Mouse (Mus musculus): ENCODE results near the gene Cdk5rap3. TPM values are rescaled to one million over a fixed set of nuclear protein-coding genes. Genes with fewer than 3 reads are reported as not detected.

The Cdk5rap3 gene
- polyA plus RNA-seq, 1 experiment from 2014 or later: 81.2 TPM

DNA sequence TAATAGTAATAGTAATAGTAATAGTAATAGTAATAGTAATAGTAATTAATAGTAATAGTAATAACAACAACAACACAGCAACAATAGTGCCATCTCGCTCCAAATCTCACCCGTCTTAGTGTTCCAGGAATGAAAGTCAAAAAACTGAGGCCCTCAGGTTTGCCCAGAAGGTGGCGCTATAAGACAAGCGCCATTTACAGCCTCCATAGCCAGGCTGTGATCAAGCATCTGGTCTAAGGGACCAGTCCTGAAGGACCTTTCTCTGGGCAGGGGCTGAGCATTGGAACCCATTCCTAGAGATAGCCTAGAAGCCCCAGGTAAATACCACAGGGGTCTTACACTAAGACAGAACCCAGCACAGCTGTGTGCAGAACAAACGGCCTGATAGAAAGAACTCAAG, 49.1 kb downstream of the Cdk5rap3 start:
- Histone ChIP-seq H3K4me2 (ENCODE audit: low read length) (no peak overlapping the region), H3K27ac (ENCODE audit: low read depth, low read length) (no peak overlapping the region), H3K4me3 (ENCODE audit: low read length) (no peak overlapping the region), H3K9ac (ENCODE audit: low read depth, low read length) (no peak overlapping the region), H3K27me3 (replicated peaks; ENCODE audit: control insufficient read depth, insufficient read depth, low read length) (no peaks in the 10 kb centered on the region), H3K36me3 (ENCODE audit: control insufficient read depth, insufficient read depth, low read length) (no peaks in the 10 kb centered on the region), H3K4me1 (ENCODE audit: control insufficient read depth, insufficient read depth, low read depth, low read length) (peaks cover 17% of the 10 kb centered on the region), H3K9me3 (ENCODE audit: control insufficient read depth, low read length) (no peaks in the 10 kb centered on the region)
- 7% methylated on average over 5 of the region's 5 CpGs for WGBS
- peak; percentile 55 for ATAC-seq

DNA sequence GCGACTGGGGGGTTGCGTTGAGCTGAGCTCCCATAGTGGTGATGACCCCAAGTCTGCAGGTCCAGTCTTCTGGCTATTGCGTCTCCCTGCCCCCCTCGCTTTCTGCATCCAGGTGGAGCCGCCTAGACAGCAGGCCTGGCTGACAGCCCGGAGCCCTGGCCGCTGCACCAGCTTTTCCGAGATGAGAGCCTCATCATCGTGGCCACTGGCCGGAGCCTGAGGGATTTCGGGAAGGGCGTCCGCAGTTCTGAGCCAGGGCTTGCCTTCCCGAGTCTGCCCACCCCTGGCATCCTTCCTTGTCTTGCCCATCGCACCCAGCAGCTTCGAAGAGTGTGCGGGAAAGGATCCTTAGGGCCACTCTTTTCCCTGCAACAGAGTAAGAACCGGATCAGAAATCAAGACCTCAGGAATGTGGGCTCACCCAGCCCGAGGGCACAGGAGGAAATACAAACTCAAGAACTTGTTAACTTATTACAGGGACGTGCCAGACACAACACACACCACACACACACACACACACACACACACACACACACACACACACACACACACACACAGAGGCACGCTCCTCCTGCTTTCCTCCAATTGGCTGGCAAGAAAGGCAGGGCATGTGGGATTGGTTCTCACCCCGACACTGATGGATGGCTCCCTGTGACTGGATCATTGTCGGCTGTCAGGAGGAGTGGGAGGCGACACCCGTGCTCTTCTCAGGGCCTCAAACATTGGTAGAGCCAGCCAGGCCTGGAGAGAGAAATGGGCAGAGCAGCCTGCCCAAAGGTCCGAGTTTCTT, 52.9 kb downstream of the Cdk5rap3 start:
- peak; percentile 71 for ATAC-seq
- no peaks in the 10 kb centered on the region for H3K9me3 ChIP-seq (ENCODE audit: control insufficient read depth, low read length)
- H3K4me2 ChIP-seq (ENCODE audit: low read length): peak overlapping the region; percentile 49
- WGBS: 17% methylated on average over 26 of the region's 26 CpGs
- peak overlapping the region; percentile 55 for H3K27ac ChIP-seq (ENCODE audit: low read depth, low read length)
- H3K27me3 ChIP-seq (replicated peaks; ENCODE audit: control insufficient read depth, insufficient read depth, low read length): no peaks in the 10 kb centered on the region
- H3K36me3 ChIP-seq (ENCODE audit: control insufficient read depth, insufficient read depth, low read length): no peaks in the 10 kb centered on the region
- H3K9ac ChIP-seq (ENCODE audit: low read depth, low read length): peak overlapping the region; percentile 29; the same call in 1 of the 2 replicates
- H3K4me3 ChIP-seq (ENCODE audit: low read length): no peak overlapping the region
- H3K4me1 ChIP-seq (ENCODE audit: control insufficient read depth, insufficient read depth, low read depth, low read length): peaks cover 23% of the 10 kb centered on the region

DNA sequence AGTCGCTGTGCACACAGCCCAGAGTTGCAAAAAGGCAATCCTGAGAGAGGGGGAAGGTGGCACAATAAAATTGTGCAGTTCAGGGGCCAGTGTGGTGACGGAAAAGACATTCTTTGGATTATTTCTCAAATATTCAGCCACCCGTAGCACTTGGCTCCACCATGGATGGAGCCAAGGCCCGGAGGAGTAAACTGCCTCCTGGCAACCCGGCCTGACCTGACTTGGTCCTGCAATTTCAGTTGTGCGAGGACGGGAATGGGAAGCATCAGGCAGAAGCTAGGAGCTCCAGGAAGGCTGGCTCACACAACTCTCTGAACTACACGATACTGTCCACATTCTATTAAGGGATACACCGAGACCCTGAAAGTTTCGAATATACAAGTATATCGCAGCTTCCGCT, 53.8 kb downstream of the Cdk5rap3 start:
- H3K4me1 ChIP-seq (ENCODE audit: control insufficient read depth, insufficient read depth, low read depth, low read length): peaks cover 23% of the 10 kb centered on the region
- H3K9me3 ChIP-seq (ENCODE audit: control insufficient read depth, low read length): no peaks in the 10 kb centered on the region
- peak overlapping the region; percentile 92 for H3K4me2 ChIP-seq (ENCODE audit: low read length)
- ATAC-seq: no peak
- 49% methylated on average over 12 of the region's 12 CpGs for WGBS
- no peak overlapping the region for H3K9ac ChIP-seq (ENCODE audit: low read depth, low read length)
- no peak overlapping the region; the same call in 1 of the 2 replicates for H3K4me3 ChIP-seq (ENCODE audit: low read length)
- no peaks in the 10 kb centered on the region for H3K27me3 ChIP-seq (replicated peaks; ENCODE audit: control insufficient read depth, insufficient read depth, low read length)
- peak overlapping the region; percentile 69 for H3K27ac ChIP-seq (ENCODE audit: low read depth, low read length)
- H3K36me3 ChIP-seq (ENCODE audit: control insufficient read depth, insufficient read depth, low read length): no peaks in the 10 kb centered on the region

DNA sequence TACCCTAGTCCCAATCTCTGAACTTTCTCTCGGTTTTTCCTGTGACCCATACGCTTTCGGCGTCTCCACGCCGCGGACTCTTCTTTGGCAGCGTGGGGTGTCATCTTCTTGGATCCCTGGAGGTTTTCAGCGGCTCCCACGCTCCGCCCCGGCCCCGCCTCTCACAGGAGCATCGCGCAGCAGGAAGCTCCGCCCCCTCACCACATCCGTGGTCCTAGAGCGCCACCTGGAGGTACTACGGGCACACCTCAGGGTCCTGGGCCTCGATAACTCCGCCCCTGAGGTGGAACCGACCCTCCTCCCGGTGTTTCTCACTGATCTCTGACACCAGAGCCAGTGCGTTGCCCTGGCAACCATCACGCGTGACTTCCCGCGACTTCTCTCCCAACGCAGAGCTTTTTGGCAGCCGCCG, 54.4 kb downstream of the Cdk5rap3 start:
- Histone ChIP-seq H3K27ac (ENCODE audit: low read depth, low read length) (no peak overlapping the region), H3K4me2 (ENCODE audit: low read length) (peak overlapping the region; percentile 92), H3K4me3 (ENCODE audit: low read length) (peak overlapping the region; percentile 47), H3K36me3 (ENCODE audit: control insufficient read depth, insufficient read depth, low read length) (no peaks in the 10 kb centered on the region), H3K9me3 (ENCODE audit: control insufficient read depth, low read length) (no peaks in the 10 kb centered on the region), H3K27me3 (replicated peaks; ENCODE audit: control insufficient read depth, insufficient read depth, low read length) (no peaks in the 10 kb centered on the region), H3K4me1 (ENCODE audit: control insufficient read depth, insufficient read depth, low read depth, low read length) (peaks cover 23% of the 10 kb centered on the region), H3K9ac (ENCODE audit: low read depth, low read length) (peak overlapping the region; percentile 52; the same call in 1 of the 2 replicates)
- under 1% methylated on average over 25 of the region's 31 CpGs for WGBS
- ATAC-seq: peak; percentile 87

DNA sequence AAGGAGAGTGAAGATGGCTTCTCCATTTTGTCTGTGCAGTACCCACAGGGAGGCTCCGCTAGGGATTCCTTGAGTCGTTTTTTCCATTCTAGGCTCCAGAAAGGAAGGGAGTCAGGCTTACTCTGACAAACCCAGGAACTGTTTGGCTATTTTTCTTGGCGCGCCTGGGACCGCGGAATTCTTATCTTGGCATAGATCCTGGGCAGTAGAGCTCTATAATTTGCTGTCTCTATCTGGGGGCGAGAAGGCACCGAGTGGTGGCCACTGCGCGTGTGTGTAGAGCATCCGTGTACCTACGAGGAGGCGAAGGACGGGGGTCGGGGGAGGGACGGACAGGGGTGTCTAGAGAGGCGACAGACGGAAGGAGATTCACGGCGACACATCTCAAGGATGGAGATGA, 54.9 kb downstream of the Cdk5rap3 start:
- no peaks in the 10 kb centered on the region for H3K27me3 ChIP-seq (replicated peaks; ENCODE audit: control insufficient read depth, insufficient read depth, low read length)
- WGBS: under 1% methylated on average over 20 of the region's 20 CpGs

DNA sequence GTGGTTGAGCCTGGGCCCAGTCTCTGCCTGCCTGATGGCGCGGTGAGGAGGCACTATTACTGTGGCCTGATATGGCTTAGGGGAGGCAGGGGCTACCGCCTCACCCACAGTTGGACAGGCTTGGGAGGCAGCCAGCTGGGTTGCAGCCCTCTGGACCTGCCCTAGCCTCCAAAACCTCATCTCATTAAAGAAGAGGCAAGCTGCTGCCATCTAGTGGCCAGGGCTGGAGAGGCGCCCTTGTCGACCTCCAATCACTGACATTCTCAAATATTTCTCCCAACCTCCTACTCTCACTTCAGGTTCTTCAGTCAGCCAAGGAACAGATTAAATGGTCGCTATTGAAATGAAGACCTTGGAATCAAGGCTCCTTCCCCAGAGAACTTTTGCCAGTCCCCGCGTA, 55.7 kb downstream of the Cdk5rap3 start:
- 9% methylated on average over 8 of the region's 8 CpGs for whole genome bisulfite sequencing
- Histone ChIP-seq H3K9me3 (ENCODE audit: control insufficient read depth, low read length) (no peaks in the 10 kb centered on the region), H3K27me3 (replicated peaks; ENCODE audit: control insufficient read depth, insufficient read depth, low read length) (no peaks in the 10 kb centered on the region), H3K9ac (ENCODE audit: low read depth, low read length) (no peak overlapping the region), H3K4me3 (ENCODE audit: low read length) (no peak overlapping the region), H3K27ac (ENCODE audit: low read depth, low read length) (no peak overlapping the region), H3K36me3 (ENCODE audit: control insufficient read depth, insufficient read depth, low read length) (no peaks in the 10 kb centered on the region), H3K4me1 (ENCODE audit: control insufficient read depth, insufficient read depth, low read depth, low read length) (peaks cover 23% of the 10 kb centered on the region), H3K4me2 (ENCODE audit: low read length) (no peak overlapping the region)
- peak; percentile 52 for ATAC-seq

More for the DNA sequence above, 54.9 kb downstream of the Cdk5rap3 start:
- peak overlapping the region; percentile 47 for H3K4me3 ChIP-seq (ENCODE audit: low read length)
- no peaks in the 10 kb centered on the region for H3K9me3 ChIP-seq (ENCODE audit: control insufficient read depth, low read length)
- no peak overlapping the region; the same call in 1 of the 2 replicates for H3K27ac ChIP-seq (ENCODE audit: low read depth, low read length)
- H3K9ac ChIP-seq (ENCODE audit: low read depth, low read length): peak overlapping the region; percentile 52; the same call in 1 of the 2 replicates
- no peaks in the 10 kb centered on the region for H3K36me3 ChIP-seq (ENCODE audit: control insufficient read depth, insufficient read depth, low read length)
- H3K4me2 ChIP-seq (ENCODE audit: low read length): peak overlapping the region; percentile 92
- peaks cover 23% of the 10 kb centered on the region for H3K4me1 ChIP-seq (ENCODE audit: control insufficient read depth, insufficient read depth, low read depth, low read length)
- ATAC-seq: peak; percentile 40

DNA sequence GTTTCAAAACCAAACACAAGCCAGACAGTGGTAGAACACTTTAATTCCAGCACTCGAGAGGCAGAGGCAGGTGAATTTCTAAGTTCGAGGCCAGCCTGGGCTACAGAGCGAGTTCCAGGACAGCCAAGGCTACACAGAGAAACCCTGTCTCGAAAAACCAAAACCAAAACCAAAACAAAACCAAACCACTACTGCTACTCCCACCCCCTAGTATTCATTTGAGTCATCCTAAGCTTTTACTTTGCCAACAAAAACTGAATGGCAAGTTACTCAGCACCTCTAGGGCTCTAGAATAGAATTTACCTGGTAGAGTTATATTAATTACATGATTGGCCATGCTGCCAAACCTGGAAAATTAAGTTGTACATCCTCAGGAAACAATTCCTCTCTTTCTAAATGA, 56.7 kb downstream of the Cdk5rap3 start:
- WGBS: 84% methylated on average over 4 of the region's 4 CpGs
- Histone ChIP-seq H3K9ac (ENCODE audit: low read depth, low read length) (no peak overlapping the region), H3K4me3 (ENCODE audit: low read length) (no peak overlapping the region), H3K4me1 (ENCODE audit: control insufficient read depth, insufficient read depth, low read depth, low read length) (peaks cover 23% of the 10 kb centered on the region), H3K27ac (ENCODE audit: low read depth, low read length) (no peak overlapping the region), H3K9me3 (ENCODE audit: control insufficient read depth, low read length) (no peaks in the 10 kb centered on the region), H3K27me3 (replicated peaks; ENCODE audit: control insufficient read depth, insufficient read depth, low read length) (no peaks in the 10 kb centered on the region), H3K36me3 (ENCODE audit: control insufficient read depth, insufficient read depth, low read length) (no peaks in the 10 kb centered on the region), H3K4me2 (ENCODE audit: low read length) (no peak overlapping the region)
- ATAC-seq: no peak

DNA sequence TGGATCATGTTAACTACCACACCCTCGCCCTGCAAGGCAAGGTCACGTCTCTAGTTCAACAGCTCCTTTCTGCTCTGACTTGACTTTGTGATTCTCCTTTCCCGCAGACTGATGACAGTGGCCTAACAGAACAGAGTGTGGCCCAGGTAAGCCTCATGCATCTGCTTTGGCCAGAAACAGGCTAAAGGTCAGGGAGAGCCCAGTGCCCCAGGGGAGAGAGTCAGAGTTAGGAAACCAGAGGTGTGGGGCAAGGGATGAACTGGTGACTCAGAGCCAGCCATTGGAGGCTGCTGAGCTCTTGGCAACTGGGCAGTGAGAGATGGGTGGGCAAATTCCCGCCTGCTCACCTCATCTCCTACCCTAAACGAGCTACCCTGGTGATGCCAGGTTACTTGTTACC, 58.9 kb downstream of the Cdk5rap3 start:
- Histone ChIP-seq H3K4me3 (ENCODE audit: low read length) (no peak overlapping the region), H3K4me1 (ENCODE audit: control insufficient read depth, insufficient read depth, low read depth, low read length) (peaks cover 9% of the 10 kb centered on the region), H3K27me3 (replicated peaks; ENCODE audit: control insufficient read depth, insufficient read depth, low read length) (no peaks in the 10 kb centered on the region), H3K9ac (ENCODE audit: low read depth, low read length) (no peak overlapping the region), H3K27ac (ENCODE audit: low read depth, low read length) (no peak overlapping the region), H3K36me3 (ENCODE audit: control insufficient read depth, insufficient read depth, low read length) (no peaks in the 10 kb centered on the region), H3K9me3 (ENCODE audit: control insufficient read depth, low read length) (no peaks in the 10 kb centered on the region), H3K4me2 (ENCODE audit: low read length) (no peak overlapping the region)
- no peak for ATAC-seq
- 91% methylated on average over 5 of the region's 5 CpGs for WGBS
